Mouse (Mus musculus): ENCODE data around the gene Wdr60.

Wdr60 gene

DNA sequence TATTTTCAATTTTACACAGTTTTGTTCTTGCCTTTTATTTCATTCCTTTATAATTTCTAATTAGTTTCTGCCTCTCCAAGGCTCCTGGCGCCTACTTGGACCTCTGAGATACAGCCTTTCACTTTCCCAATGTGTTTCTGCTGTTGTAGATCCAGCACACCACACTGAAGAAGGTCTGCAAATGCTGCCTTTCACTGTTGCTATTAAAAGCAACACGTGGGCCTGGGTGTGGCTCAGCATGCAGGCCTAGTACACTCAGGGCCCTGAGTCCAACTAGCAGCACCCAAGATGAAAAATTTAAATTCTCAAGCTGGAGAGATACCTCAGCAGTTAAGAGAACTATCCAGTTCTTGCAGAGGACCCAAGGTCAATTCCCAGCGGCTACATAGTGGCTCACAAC is 26.2 kb downstream of the Wdr60 start:
- Histone ChIP-seq H3K27me3 (ENCODE audit: control insufficient read depth, insufficient read depth, low read length, poor library complexity, severe bottlenecking) (no peaks in the 10 kb centered on the region), H3K36me3 (ENCODE audit: control insufficient read depth, insufficient read depth, low read length, poor library complexity, severe bottlenecking) (no peaks in the 10 kb centered on the region)
- no peak for DNase-seq (ENCODE audit: low read depth, low spot score)

DNA sequence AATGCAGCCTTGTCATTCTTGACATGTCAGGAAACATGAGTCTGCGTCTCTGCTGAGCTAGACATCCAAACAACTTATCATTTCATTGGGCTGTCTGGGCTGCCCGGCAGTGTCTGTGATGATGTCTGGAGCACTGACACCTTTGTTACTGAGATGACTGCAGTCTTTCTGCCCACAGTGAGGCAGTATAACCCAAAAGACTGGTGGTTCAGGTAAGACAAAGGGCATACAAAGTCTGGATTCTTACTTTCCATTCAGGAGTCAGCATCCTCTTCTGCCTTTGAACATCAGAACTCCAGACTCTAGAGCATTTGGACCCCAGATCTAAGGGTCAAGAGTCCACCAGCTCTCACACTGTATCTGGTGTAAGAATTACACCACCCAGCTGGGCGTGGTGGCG is 27.5 kb downstream of the Wdr60 start:
- DNase-seq (ENCODE audit: low read depth, low spot score): peak; percentile 40
- H3K36me3 ChIP-seq (ENCODE audit: control insufficient read depth, insufficient read depth, low read length, poor library complexity, severe bottlenecking): no peaks in the 10 kb centered on the region
- H3K27me3 ChIP-seq (ENCODE audit: control insufficient read depth, insufficient read depth, low read length, poor library complexity, severe bottlenecking): no peaks in the 10 kb centered on the region

DNA sequence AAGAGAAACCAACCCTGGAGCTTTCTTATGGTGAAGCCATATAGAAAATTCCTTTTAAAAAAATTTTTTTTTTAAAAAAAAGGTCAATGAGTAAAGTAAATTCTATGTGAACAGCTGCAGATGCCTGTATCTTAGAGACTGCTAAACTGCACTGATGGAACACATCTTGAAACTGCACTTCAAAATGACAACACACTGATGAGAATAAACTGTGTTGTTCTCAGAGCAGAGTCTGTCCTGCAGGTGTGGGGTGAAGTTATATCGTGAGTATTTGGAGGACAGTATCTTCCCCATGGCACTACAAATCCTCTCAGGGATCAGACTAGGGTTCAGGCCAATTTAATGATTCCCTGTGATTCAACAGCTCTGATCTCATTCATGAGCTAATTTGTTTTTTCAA is 30.8 kb downstream of the Wdr60 start:
- no peaks in the 10 kb centered on the region for H3K36me3 ChIP-seq (ENCODE audit: control insufficient read depth, insufficient read depth, low read length, poor library complexity, severe bottlenecking)
- H3K27me3 ChIP-seq (ENCODE audit: control insufficient read depth, insufficient read depth, low read length, poor library complexity, severe bottlenecking): no peaks in the 10 kb centered on the region
- no peak for DNase-seq (ENCODE audit: low read depth, low spot score)

DNA sequence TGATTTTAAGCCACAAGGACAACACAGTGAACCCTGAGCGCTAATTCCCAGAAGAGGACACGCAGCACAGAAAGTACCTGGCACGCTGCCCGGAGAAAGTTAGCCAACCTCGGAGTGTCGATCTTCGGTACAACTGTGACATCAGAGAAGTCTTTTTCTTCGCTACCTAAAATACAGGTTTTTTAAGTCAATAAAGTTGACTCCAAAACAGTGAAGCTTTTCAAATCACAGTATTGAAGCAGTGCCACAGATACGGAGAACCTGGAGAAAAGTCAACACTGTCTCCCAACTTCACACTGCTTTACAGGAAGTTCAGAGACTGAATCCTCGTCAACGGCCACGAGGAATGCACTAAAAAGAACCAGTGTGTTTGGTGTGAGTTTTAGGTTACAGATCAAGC is 31.2 kb downstream of the Wdr60 start:
- no peaks in the 10 kb centered on the region for H3K27me3 ChIP-seq (ENCODE audit: control insufficient read depth, insufficient read depth, low read length, poor library complexity, severe bottlenecking)
- H3K36me3 ChIP-seq (ENCODE audit: control insufficient read depth, insufficient read depth, low read length, poor library complexity, severe bottlenecking): no peaks in the 10 kb centered on the region
- DNase-seq (ENCODE audit: low read depth, low spot score): no peak

DNA sequence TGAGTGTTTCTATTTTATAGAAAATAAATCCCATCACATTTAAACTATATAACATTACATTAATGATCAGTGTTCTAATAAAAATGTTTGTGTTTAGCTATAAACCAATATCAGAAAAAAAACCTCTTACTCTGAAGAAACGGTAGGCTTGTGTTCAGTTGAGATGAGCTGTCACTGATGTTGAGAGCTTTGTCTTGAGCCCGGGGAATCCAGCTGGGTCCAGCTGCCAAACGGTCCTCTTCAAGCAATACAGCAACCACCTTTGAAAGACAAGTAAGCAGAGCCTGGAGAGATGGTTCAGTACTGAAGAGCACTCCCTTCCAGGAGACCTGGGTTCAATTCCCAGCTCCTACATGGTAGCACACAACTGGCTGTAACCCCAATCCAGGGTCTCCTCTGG is 33.4 kb downstream of the Wdr60 start:
- H3K27me3 ChIP-seq (ENCODE audit: control insufficient read depth, insufficient read depth, low read length, poor library complexity, severe bottlenecking): no peaks in the 10 kb centered on the region
- no peak for DNase-seq (ENCODE audit: low read depth, low spot score)
- no peaks in the 10 kb centered on the region for H3K36me3 ChIP-seq (ENCODE audit: control insufficient read depth, insufficient read depth, low read length, poor library complexity, severe bottlenecking)

DNA sequence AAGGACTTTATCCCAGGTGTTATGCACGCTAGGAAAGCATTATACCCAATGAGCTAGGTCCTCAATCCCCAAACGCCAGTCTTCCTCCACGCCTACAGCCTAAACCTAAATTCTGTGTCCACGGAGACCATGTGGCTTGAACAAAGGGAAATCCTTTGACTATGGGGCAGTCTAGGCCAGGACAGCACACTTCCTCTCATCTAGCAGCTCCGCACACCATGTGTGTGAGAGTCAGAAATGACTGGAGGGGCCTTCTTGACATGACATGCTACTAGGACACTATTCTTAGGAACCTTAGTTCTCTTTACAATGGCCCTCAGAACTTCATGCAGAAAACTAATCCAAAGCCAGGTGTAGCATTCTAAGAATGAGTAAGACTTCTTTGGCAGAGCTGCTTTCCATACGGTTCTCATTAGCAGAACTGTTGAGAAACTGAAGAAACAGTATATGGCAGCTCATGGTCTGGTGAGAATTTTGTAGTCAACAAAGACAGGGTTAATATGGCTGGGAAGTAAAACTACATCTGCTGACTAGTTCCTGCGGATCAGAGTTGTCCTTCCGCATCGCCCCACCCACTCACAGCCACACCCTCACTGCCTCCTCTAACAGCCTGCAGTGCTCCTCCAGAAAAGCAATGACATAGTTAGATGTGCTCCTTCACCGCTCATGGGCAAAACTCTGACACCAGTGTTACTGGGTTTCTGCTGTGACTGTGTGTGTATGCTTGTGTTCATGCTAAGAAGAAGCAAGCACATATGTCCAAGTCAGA is 36.3 kb downstream of the Wdr60 start:
- DNase-seq (ENCODE audit: low read depth, low spot score): no peak
- Histone ChIP-seq H3K36me3 (ENCODE audit: control insufficient read depth, insufficient read depth, low read length, poor library complexity, severe bottlenecking) (no peaks in the 10 kb centered on the region), H3K27me3 (ENCODE audit: control insufficient read depth, insufficient read depth, low read length, poor library complexity, severe bottlenecking) (no peaks in the 10 kb centered on the region)

DNA sequence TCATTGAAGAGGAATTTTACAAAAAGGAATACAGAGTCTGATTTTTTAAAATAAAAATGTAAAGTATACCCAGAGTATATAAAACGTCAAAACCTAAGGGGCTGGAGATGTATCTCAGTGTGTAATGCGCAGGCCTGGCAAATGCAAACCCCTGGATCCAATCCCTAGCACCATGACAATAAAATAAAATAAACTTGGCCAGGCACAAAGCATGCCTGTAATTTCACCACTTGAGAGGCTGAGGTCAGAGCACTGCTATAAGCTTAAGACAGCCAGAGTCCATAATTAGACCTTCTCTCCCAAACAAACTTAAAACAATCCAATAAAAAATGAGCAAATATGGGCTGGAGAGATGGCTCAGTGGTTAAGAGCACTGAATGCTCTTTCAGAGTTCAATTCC is 39.7 kb downstream of the Wdr60 start:
- Histone ChIP-seq H3K27me3 (ENCODE audit: control insufficient read depth, insufficient read depth, low read length, poor library complexity, severe bottlenecking) (no peaks in the 10 kb centered on the region), H3K36me3 (ENCODE audit: control insufficient read depth, insufficient read depth, low read length, poor library complexity, severe bottlenecking) (no peaks in the 10 kb centered on the region)
- no peak for DNase-seq (ENCODE audit: low read depth, low spot score)

DNA sequence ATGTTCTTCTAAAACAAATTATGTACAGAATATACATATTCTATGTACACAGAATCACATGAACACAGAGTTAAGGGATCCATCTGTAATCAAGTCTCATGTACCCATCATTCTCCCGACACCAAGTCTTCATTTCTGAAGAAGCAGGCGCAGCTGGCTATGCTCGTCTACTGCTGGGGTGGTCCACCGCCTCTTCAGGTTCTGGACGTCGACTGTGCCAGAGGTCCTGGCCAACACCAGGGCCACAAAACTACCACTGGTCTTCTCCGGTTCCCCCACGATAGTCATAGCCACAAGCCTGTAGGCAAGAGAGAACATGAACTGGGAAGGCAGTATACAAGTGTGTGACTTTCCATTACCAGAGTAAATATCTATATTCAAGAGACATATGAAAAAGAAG is 55.3 kb downstream of the Wdr60 start:
- H3K36me3 ChIP-seq (ENCODE audit: control insufficient read depth, insufficient read depth, low read length, poor library complexity, severe bottlenecking): no peaks in the 10 kb centered on the region
- no peak for DNase-seq (ENCODE audit: low read depth, low spot score)
- H3K27me3 ChIP-seq (ENCODE audit: control insufficient read depth, insufficient read depth, low read length, poor library complexity, severe bottlenecking): no peaks in the 10 kb centered on the region

DNA sequence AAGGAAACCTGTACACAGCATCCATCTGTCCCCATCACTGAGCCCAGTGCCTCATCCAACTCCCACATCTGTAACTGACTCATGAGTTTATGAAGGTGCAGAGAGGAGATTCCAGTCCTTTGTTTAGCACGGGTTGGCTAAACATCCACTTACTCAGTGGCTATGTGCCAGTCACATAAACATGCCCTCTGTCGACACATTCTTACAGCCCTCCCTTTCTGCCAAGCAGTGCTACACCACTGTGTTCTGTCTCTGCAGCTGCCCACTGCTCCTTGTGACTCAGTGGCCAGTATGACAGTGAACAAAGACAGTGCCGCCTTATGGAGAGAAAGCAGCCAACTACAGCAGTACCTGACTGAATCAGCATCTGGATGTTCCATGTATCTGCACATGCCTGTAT is 57.1 kb downstream of the Wdr60 start:
- Histone ChIP-seq H3K36me3 (ENCODE audit: control insufficient read depth, insufficient read depth, low read length, poor library complexity, severe bottlenecking) (no peaks in the 10 kb centered on the region), H3K27me3 (ENCODE audit: control insufficient read depth, insufficient read depth, low read length, poor library complexity, severe bottlenecking) (no peaks in the 10 kb centered on the region)
- DNase-seq (ENCODE audit: low read depth, low spot score): no peak

DNA sequence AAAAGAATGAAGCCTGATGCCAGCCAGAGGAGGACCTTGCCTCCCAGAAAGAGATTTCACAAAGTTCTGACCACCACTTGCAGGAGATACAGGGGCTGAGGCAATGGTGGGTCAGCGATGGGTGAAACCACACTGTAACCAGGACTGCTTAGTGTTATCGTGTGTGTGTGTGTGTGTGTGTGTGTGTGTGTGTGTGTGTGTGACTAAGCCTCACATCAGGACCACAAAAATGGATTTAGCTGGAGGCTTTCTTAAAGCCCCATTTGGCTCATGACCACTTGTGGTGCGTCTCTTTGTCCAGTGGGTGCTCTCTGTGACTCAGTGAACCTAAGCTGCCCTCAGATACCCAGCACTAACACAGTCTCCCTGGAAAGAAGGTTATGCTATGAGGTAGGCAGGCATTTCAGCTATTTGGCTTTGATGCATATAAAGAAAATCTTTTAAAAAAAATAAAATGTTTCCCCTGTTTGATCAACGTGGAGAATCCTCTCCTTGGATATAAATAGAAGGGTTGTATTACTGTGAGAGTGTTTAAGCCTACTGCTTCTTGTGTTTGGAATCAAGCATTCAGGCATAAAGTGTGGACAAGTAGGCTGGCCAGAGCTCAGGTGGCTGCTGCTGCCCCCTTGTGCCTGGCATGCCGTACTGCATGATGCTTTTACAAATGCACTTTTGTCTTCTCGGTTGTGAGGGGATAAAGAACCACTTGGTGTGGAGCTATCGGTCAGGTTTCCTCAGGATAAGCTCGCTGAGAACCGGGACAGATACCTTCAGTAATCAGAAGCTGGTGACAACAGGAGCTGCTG is 60.4 kb downstream of the Wdr60 start:
- peak; percentile 68 for DNase-seq (ENCODE audit: low read depth, low spot score)
- H3K36me3 ChIP-seq (ENCODE audit: control insufficient read depth, insufficient read depth, low read length, poor library complexity, severe bottlenecking): no peaks in the 10 kb centered on the region
- H3K27me3 ChIP-seq (ENCODE audit: control insufficient read depth, insufficient read depth, low read length, poor library complexity, severe bottlenecking): no peaks in the 10 kb centered on the region

DNA sequence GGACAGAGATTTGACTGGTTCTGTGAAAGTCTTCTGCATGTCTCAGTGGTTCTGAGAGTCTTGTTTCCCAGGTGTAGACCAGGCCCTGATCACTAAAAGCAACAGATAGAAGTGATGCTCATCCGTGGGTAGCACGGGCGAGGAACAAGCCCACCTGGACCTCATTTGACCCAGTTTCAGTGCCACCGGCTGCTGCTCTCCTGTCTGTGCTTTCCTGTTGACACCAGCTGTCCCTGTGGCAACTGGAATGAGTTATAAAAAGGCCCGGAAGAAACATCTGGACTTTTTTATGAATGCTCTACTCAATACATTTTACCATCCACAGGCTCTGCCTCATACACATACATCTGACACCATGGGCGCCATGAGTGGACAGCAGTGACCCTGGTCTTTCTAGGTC is 64.0 kb downstream of the Wdr60 start:
- no peaks in the 10 kb centered on the region for H3K27me3 ChIP-seq (ENCODE audit: control insufficient read depth, insufficient read depth, low read length, poor library complexity, severe bottlenecking)
- no peaks in the 10 kb centered on the region for H3K36me3 ChIP-seq (ENCODE audit: control insufficient read depth, insufficient read depth, low read length, poor library complexity, severe bottlenecking)
- no peak for DNase-seq (ENCODE audit: low read depth, low spot score)

DNA sequence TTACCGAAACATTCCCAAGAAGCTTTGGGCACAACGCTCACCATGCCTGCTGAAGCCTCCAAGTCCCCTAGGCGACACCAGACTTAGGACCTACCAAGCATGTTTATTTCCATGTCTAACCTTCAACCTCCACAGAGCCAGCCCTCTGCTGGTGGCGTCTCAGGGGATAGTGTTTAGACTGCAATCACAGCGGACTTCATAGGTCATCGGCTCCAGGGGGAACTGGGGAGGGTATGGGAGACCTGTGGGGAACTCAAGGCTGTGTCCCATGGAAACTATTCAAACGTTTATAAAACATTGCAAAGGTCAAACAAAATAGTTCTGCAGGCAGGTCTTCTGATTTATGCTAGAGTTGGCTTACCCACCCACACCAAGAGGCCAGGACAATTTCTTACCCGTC is 66.6 kb downstream of the Wdr60 start:
- Histone ChIP-seq H3K27me3 (ENCODE audit: control insufficient read depth, insufficient read depth, low read length, poor library complexity, severe bottlenecking) (no peaks in the 10 kb centered on the region), H3K36me3 (ENCODE audit: control insufficient read depth, insufficient read depth, low read length, poor library complexity, severe bottlenecking) (no peaks in the 10 kb centered on the region)
- no peak for DNase-seq (ENCODE audit: low read depth, low spot score)

DNA sequence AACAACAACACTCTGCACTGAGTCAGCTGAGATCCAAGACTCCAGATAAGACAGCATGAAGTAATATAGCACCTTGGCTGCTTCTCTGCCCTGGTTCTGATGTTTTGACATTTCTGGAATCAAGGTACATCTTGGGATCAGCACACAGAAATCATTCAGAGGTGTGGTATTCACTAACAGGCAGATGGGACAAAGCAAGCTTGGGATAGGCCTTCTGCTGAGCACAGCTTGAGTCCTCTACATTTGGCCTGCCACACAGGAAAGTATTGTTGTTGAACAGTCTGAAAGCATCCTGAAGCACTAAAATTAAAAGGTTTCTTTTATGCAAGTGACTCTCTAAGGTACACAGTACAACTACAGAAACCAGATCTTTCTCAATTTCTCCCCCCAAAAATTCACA is 68.2 kb downstream of the Wdr60 start:
- Histone ChIP-seq H3K36me3 (ENCODE audit: control insufficient read depth, insufficient read depth, low read length, poor library complexity, severe bottlenecking) (no peaks in the 10 kb centered on the region), H3K27me3 (ENCODE audit: control insufficient read depth, insufficient read depth, low read length, poor library complexity, severe bottlenecking) (no peaks in the 10 kb centered on the region)
- no peak for DNase-seq (ENCODE audit: low read depth, low spot score)

DNA sequence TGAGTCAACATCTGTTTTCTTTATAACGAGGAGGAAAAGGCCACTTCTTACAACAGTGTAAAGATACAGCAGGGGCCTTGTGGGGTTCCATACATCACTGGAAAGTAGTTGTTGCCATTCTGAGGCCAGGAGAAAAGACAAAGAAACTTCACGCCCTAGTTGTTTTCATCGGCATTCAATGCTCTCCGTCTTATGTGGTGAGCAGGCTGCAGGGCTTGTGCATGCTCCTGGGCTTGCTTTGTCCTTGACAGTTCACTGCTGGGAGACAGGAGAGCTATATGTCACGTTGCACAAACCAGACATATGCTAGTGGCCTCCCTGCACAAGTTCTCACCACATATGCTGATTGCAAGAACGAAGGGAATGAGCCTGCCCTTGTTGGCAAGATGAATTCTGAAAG is 68.9 kb downstream of the Wdr60 start:
- DNase-seq (ENCODE audit: low read depth, low spot score): no peak
- Histone ChIP-seq H3K27me3 (ENCODE audit: control insufficient read depth, insufficient read depth, low read length, poor library complexity, severe bottlenecking) (no peaks in the 10 kb centered on the region), H3K36me3 (ENCODE audit: control insufficient read depth, insufficient read depth, low read length, poor library complexity, severe bottlenecking) (no peaks in the 10 kb centered on the region)

DNA sequence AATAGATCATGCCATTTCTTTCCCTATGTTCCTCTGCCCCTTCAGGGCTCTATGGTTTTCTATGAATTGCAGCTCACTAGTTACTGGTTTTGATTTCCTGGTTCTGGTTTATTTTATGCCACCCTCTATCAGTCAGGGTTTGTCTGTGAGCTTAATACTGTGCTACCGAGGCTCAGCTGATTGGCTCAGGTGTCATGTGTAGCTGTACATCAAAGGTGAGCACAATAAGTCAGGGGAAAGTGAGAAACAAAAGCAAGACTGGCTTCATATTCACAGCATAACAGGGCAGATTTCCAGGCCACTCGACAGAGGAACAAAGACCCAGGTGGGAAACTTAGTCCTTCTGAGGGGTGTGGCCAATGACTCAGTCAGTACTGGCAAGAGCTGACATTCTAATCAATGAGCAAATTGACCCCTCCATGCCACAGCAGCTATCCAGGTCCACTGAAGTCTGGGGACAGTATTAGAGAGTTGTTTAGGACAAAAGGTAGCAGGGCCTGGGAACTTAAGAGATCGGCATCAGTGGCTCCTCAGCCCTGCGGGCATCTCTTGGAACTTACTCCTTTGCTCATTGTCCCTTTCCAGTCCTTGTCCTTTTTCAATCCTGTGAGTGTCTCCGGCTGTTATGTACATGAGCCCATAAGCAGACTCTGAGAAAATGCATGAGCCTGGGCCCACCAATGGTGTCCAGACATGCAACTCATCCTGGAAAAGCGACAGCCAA is 79.4 kb downstream of the Wdr60 start:
- H3K36me3 ChIP-seq (ENCODE audit: control insufficient read depth, insufficient read depth, low read length, poor library complexity, severe bottlenecking): no peaks in the 10 kb centered on the region
- no peaks in the 10 kb centered on the region for H3K27me3 ChIP-seq (ENCODE audit: control insufficient read depth, insufficient read depth, low read length, poor library complexity, severe bottlenecking)
- DNase-seq (ENCODE audit: low read depth, low spot score): no peak
